Mouse (Mus musculus) lung, postnatal 0 days (tissue): Measurements from ENCODE around the gene St6galnac4. TPM values are rescaled to one million over a fixed set of nuclear protein-coding genes. Genes with fewer than 3 reads are reported as not detected.

Experiments
- ATAC-seq: fragments of 200-750 bp; cut with Nextera tagmentation; 2 replicates; pipeline ENCODE4 v1.8.0; 2017; ENCODE audit warnings: moderate library complexity
- DNase-seq: peaks from one replicate; pipeline ENCODE4 v3.0.0-alpha.2; 2016; ENCODE audit warnings: low spot score
- H3K27ac ChIP-seq: fragments of 300-500 bp; sonication (generic); 2 replicates; pipeline ENCODE4 v1.5.1; 2014; ENCODE audit warnings: antibody characterized with exemption, mild to moderate bottlenecking, low read length, mixed read lengths
- H3K27me3 ChIP-seq: fragments of 300-500 bp; sonication (generic); replicated peaks from 2 replicates; pipeline ENCODE4 v1.6.1; 2014; ENCODE audit warnings: low read length, mixed read lengths; ENCODE audit not compliant: insufficient read depth
- H3K36me3 ChIP-seq: fragments of 300-500 bp; sonication (generic); 2 replicates; pipeline ENCODE4 v1.6.1; 2014; ENCODE audit warnings: low read length, mixed read lengths; ENCODE audit not compliant: insufficient read depth
- H3K4me1 ChIP-seq: fragments of 300-500 bp; sonication (generic); 2 replicates; pipeline ENCODE4 v1.6.1; 2014; ENCODE audit warnings: antibody characterized with exemption, low read depth, low read length, mixed read lengths; ENCODE audit not compliant: insufficient read depth
- H3K4me2 ChIP-seq: fragments of 300-500 bp; sonication (generic); replicated peaks from 2 replicates; pipeline ENCODE4 v1.6.1; 2014; ENCODE audit warnings: low read depth, mild to moderate bottlenecking, low read length, moderate library complexity, mixed read lengths
- H3K4me3 ChIP-seq: fragments of 300-500 bp; sonication (generic); 2 replicates; pipeline ENCODE4 v1.5.1; 2014; ENCODE audit warnings: low read depth, low read length
- H3K9ac ChIP-seq: fragments of 300-500 bp; sonication (generic); replicated peaks from 2 replicates; pipeline ENCODE4 v1.6.1; 2014; ENCODE audit warnings: low read depth, mild to moderate bottlenecking
- H3K9me3 ChIP-seq: fragments of 300-500 bp; sonication (generic); 2 replicates; pipeline ENCODE4 v1.6.1; 2016; ENCODE audit warnings: low read length, mixed read lengths
- CTCF ChIP-seq: IDR thresholded peaks from 2 replicates; pipeline ENCODE4 v1.5.1; 2016; ENCODE audit warnings: antibody characterized with exemption, mild to moderate bottlenecking
- EP300 ChIP-seq: IDR thresholded peaks from 2 replicates; pipeline ENCODE4 v1.6.1; 2016; ENCODE audit warnings: antibody characterized with exemption, mild to moderate bottlenecking, control low read depth
- WGBS: fragments of 180-500 bp; shearing (Covaris S2); extraction: QIAGEN DNeasy Blood & Tissue Kit; methylation state at CpG from one replicate; pipeline ENCODE4 v1.1.7; 2014; 5-methylcytosine and 5-hydroxymethylcytosine counted together
- polyA plus RNA-seq: library from polyadenylated mRNA; unstranded; fragments of >200 nt; fragmentation: Nextera tagmentation; extraction: Ambion mirVana; gene quantifications from 2 replicates; pipeline ENCODE4 v1.2.1, GENCODE M21; 2015

The St6galnac4 gene
- polyA plus RNA-seq, 1 experiment from 2014 or later = 38.9 TPM

DNA sequence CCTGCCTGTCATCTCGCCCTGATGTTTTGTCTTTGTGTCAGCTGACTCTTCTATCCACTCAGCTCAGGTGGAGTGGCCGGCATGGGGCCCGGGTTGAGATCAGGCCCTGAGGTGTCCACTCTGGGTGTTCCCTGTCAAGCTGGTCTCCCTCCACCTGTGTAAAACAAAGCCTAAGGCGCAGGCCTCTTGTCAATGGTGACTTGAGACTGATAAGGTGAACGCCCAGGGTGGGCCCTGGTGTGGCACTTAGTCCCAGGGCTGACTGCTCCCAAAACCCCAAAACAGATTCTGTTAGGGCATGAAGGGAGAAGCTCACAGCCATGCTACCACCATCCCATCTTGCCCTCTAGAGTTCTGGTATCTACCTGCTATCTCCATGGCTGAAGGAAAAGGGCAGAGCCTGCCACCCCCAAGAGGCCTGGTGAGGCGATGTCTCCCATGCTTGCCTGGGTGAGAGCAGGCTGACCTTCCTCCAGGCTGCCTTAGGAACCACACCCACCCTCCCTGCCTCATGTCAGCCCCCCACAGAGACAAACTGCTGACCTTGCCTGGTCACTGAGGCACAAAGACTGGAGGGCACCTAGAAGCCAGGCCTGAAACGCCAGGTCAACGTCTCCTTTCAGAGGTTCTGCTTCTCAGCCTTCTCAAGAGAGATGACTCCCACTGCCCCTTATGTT lies 58.0 kb downstream of the St6galnac4 start:
- H3K27me3 ChIP-seq = no peaks in the 10 kb centered on the region
- ATAC-seq (no peak), DNase-seq (no peak)
- TF ChIP-seq EP300 (no peak), CTCF (no peak)
- no peak overlapping the region for H3K4me2 ChIP-seq
- peaks cover 13% of the 10 kb centered on the region; the same call in 1 of the 2 replicates for H3K4me1 ChIP-seq
- H3K27ac ChIP-seq = no peak overlapping the region
- no peak overlapping the region for H3K4me3 ChIP-seq
- no peaks in the 10 kb centered on the region for H3K36me3 ChIP-seq
- no peaks in the 10 kb centered on the region for H3K9me3 ChIP-seq
- no peak overlapping the region for H3K9ac ChIP-seq
- 83% methylated on average over 8 of the region's 8 CpGs for WGBS

GRCm38 (mm10) chr2:32645647-32646046 lies 58.8 kb downstream of the St6galnac4 start:
- Histone ChIP-seq H3K4me2 (no peak overlapping the region), H3K9ac (no peak overlapping the region), H3K9me3 (no peaks in the 10 kb centered on the region), H3K27ac (peak overlapping the region; percentile 91), H3K4me3 (no peak overlapping the region), H3K36me3 (no peaks in the 10 kb centered on the region), H3K27me3 (no peaks in the 10 kb centered on the region), H3K4me1 (peaks cover 13% of the 10 kb centered on the region; the same call in 1 of the 2 replicates)
- DNase-seq (no peak), ATAC-seq (no peak)
- 61% methylated on average over 3 of the region's 3 CpGs for WGBS
- TF ChIP-seq CTCF = no peak; the same call in 1 of the 2 replicates
- no peak for TF ChIP-seq EP300

- Histone ChIP-seq H3K4me2 (peak within 1 kb of the TSS; percentile 53), H3K9me3 (no peaks in the 10 kb centered on the region), H3K27me3 (no peaks in the 10 kb centered on the region), H3K27ac (peak within 1 kb of the TSS; percentile 91), H3K9ac (peak within 1 kb of the TSS; percentile 81), H3K4me1 (peaks cover 13% of the 10 kb centered on the region; the same call in 1 of the 2 replicates), H3K36me3 (no peaks in the 10 kb centered on the region), H3K4me3 (peak within 1 kb of the TSS; percentile 51)
- DNase-seq (peak; percentile 76), ATAC-seq (peak; percentile 89)
- no peak for TF ChIP-seq CTCF
- TF ChIP-seq EP300 = peak; percentile 55; the same call in 1 of the 2 replicates
- 35% methylated on average over 31 of the region's 31 CpGs for WGBS
Observed at GRCm38 (mm10) chr2:32646379-32647056, 59.6 kb downstream of the St6galnac4 start, which contains the start of gene Eng. TSS of gene Eng (plus strand) at chr2:32646595.

DNA sequence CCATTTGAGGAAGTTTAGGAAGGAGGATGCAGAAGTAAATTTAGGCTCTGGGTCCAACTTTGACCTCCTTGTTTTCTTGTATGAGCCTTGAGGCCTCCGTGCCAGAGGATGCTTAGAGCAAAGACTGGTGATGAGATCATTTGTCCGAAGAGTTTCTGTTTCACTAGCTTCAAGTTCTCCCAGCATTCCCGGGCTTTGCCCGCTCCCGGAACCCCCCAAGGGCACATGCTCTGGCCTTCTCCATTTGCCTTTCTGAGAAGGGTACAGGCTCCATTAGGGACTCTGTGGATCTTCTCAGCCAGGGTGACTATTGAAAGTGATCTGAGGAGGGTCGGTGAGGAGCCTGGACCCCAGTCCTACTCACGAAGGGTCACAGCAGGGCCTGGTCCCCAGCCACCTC lies 60.5 kb downstream of the St6galnac4 start:
- Histone ChIP-seq H3K9ac (peak overlapping the region; percentile 81), H3K9me3 (no peaks in the 10 kb centered on the region), H3K4me2 (peak overlapping the region; percentile 53), H3K4me1 (peaks cover 10% of the 10 kb centered on the region; the same call in 1 of the 2 replicates), H3K4me3 (peak overlapping the region; percentile 51), H3K27me3 (no peaks in the 10 kb centered on the region), H3K36me3 (no peaks in the 10 kb centered on the region), H3K27ac (peak overlapping the region; percentile 91)
- TF ChIP-seq EP300 (no peak), CTCF (no peak)
- ATAC-seq (peak; percentile 2; the same call in 1 of the 2 replicates), DNase-seq (peak; percentile 50)
- 61% methylated on average over 7 of the region's 7 CpGs for WGBS

Other genes with a start within 250 kb of the St6galnac4 start
- gene Ciz1, start 234.8 kb upstream of the St6galnac4 start, polyA plus RNA-seq = 20.1 and 20.4 TPM in 2 replicates
- 5.0 and 5.1 TPM in 2 replicates for gene Dnm1, start 233.8 kb upstream of the St6galnac4 start, polyA plus RNA-seq
- 73.4 and 78.1 TPM in 2 replicates for gene 1110008P14Rik, start 205.2 kb upstream of the St6galnac4 start, polyA plus RNA-seq
- gene Lcn2, start 198.8 kb upstream of the St6galnac4 start, polyA plus RNA-seq = 223 and 355 TPM in 2 replicates
- gene Ptges2, start 191.2 kb upstream of the St6galnac4 start, polyA plus RNA-seq = 21.8 and 22.9 TPM in 2 replicates
- 4.1 and 4.6 TPM in 2 replicates for gene Naif1, start 136.6 kb upstream of the St6galnac4 start, polyA plus RNA-seq
- 16.7 and 21.5 TPM in 2 replicates for gene Slc25a25, start 135.7 kb upstream of the St6galnac4 start, polyA plus RNA-seq
- gene Fam102a, start 51.8 kb upstream of the St6galnac4 start, polyA plus RNA-seq = 8.0 and 8.4 TPM in 2 replicates
- 103 and 112 TPM in 2 replicates for gene Dpm2, start 16.2 kb upstream of the St6galnac4 start, polyA plus RNA-seq
- not detected in 2 replicates for gene Pip5kl1, start 12.3 kb upstream of the St6galnac4 start, polyA plus RNA-seq
- not detected in 2 replicates for gene 9430097D07Rik, start 11.4 kb upstream of the St6galnac4 start, polyA plus RNA-seq
- gene St6galnac6, start 12.6 kb downstream of the St6galnac4 start, polyA plus RNA-seq = 13.4 and 14.4 TPM in 2 replicates
- 31.7 and 36.3 TPM in 2 replicates for gene Ak1, start 34.7 kb downstream of the St6galnac4 start, polyA plus RNA-seq
- gene Eng, start 59.5 kb downstream of the St6galnac4 start, polyA plus RNA-seq = 118 and 130 TPM in 2 replicates
- 12.6 and 15.6 TPM in 2 replicates for gene Fpgs, start 117.0 kb downstream of the St6galnac4 start, polyA plus RNA-seq
- gene Cdk9, start 126.0 kb downstream of the St6galnac4 start, polyA plus RNA-seq = 62.8 and 68.7 TPM in 2 replicates
- gene Sh2d3c, start 134.0 kb downstream of the St6galnac4 start, polyA plus RNA-seq = 51.8 and 53.5 TPM in 2 replicates
- gene 6330409D20Rik, start 153.9 kb downstream of the St6galnac4 start, polyA plus RNA-seq = 0.30 TPM in 2 replicates
- gene Tor2a, start 170.1 kb downstream of the St6galnac4 start, polyA plus RNA-seq = 60.9 and 63.5 TPM in 2 replicates
- gene Ttc16, start 188.5 kb downstream of the St6galnac4 start, polyA plus RNA-seq = 1.8 and 2.4 TPM in 2 replicates
- 2.9 and 3.3 TPM in 2 replicates for gene Ptrh1, start 188.7 kb downstream of the St6galnac4 start, polyA plus RNA-seq
- gene Cfap157, start 197.3 kb downstream of the St6galnac4 start, polyA plus RNA-seq = 2.2 and 5.2 TPM in 2 replicates